Mouse (Mus musculus): ENCODE data around the gene Ahrr. TPM values are rescaled to one million over a fixed set of nuclear protein-coding genes. Genes with fewer than 3 reads are reported as not detected.

Gene Ahrr
- polyA plus RNA-seq, 1 experiment from 2014 or later, result 4.0 TPM

GRCm38 (mm10) chr13:74220659-74221058, 71.5 kb downstream of the Ahrr start:
- 24% methylated on average over 1 of the region's 1 CpGs for WGBS
- ATAC-seq (ENCODE audit: insufficient number of reproducible peaks, low FRiP score, low TSS enrichment, low read depth), result no peak
- H3K36me3 ChIP-seq, result no peaks in the 10 kb centered on the region

DNA sequence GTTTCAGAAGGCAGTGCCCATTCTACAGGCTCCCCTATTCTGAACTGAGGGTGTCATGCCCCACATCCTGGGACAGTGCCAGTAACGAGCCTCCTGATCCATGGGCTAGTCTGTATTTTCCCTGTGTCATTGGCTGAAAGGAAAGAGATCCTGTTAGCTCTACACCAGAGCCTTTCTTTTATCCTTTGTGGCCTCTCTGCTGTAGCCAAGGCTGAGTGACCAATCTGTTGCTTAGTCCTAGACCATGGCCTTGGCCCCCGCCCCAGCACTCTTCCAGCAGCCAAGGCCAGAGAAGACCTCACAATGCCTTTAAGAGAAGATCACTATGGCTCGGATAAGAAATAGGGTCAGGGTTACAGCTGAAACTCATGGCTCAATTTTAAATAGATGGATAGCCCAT, 73.7 kb downstream of the Ahrr start:
- Histone ChIP-seq H3K4me1 (no peaks in the 10 kb centered on the region), H3K9me3 (no peaks in the 10 kb centered on the region), H3K27ac (no peak overlapping the region), H3K4me3 (no peak overlapping the region), H3K4me2 (no peak overlapping the region), H3K27me3 (no peaks in the 10 kb centered on the region), H3K36me3 (no peaks in the 10 kb centered on the region), H3K9ac (no peak overlapping the region)
- ATAC-seq (ENCODE audit: insufficient number of reproducible peaks, low FRiP score, low TSS enrichment, low read depth), result no peak
- WGBS, result 73% methylated on average over 3 of the region's 3 CpGs

More at GRCm38 (mm10) chr13:74220659-74221058, 71.5 kb downstream of the Ahrr start:
- Histone ChIP-seq H3K9me3 (no peaks in the 10 kb centered on the region), H3K4me1 (no peaks in the 10 kb centered on the region), H3K9ac (no peak overlapping the region), H3K4me3 (no peak overlapping the region), H3K4me2 (no peak overlapping the region), H3K27ac (no peak overlapping the region), H3K27me3 (no peaks in the 10 kb centered on the region)

- no peaks in the 10 kb centered on the region for H3K27me3 ChIP-seq
- H3K4me1 ChIP-seq, result peaks cover 22% of the 10 kb centered on the region
- peak overlapping the region; percentile 87 for H3K27ac ChIP-seq
- peak overlapping the region; percentile 87 for H3K4me3 ChIP-seq
- H3K9me3 ChIP-seq, result no peaks in the 10 kb centered on the region
- H3K4me2 ChIP-seq, result peak overlapping the region; percentile 81
- ATAC-seq (ENCODE audit: insufficient number of reproducible peaks, low FRiP score, low TSS enrichment, low read depth), result no peak
- peaks cover 16% of the 10 kb centered on the region for H3K36me3 ChIP-seq
- peak overlapping the region; percentile 87 for H3K9ac ChIP-seq
- WGBS, result 16% methylated on average over 12 of the region's 12 CpGs
Observed at GRCm38 (mm10) chr13:74208986-74209345, 83.2 kb downstream of the Ahrr start.

GRCm38 (mm10) chr13:74208317-74208985, 83.7 kb downstream of the Ahrr start, which contains the start of gene Exoc3:
Gene Exoc3 (minus strand): TSS chr13:74208732.
- Histone ChIP-seq H3K9ac (peak within 1 kb of the TSS; percentile 87), H3K36me3 (peaks cover 22% of the 10 kb centered on the region), H3K9me3 (no peaks in the 10 kb centered on the region), H3K27me3 (no peaks in the 10 kb centered on the region), H3K4me2 (peak within 1 kb of the TSS; percentile 81), H3K4me1 (peaks cover 22% of the 10 kb centered on the region), H3K27ac (peak within 1 kb of the TSS; percentile 87), H3K4me3 (peak within 1 kb of the TSS; percentile 87)
- WGBS, result under 1% methylated on average over 39 of the region's 39 CpGs
- ATAC-seq (ENCODE audit: insufficient number of reproducible peaks, low FRiP score, low TSS enrichment, low read depth), result peak; percentile 92

- Histone ChIP-seq H3K4me1 (no peaks in the 10 kb centered on the region), H3K36me3 (peaks cover 49% of the 10 kb centered on the region), H3K9me3 (no peaks in the 10 kb centered on the region), H3K27ac (no peak overlapping the region), H3K4me3 (no peak overlapping the region), H3K9ac (no peak overlapping the region), H3K27me3 (no peaks in the 10 kb centered on the region), H3K4me2 (no peak overlapping the region)
- ATAC-seq (ENCODE audit: insufficient number of reproducible peaks, low FRiP score, low TSS enrichment, low read depth), result no peak
- 82% methylated on average over 3 of the region's 3 CpGs for WGBS
Observed at GRCm38 (mm10) chr13:74196451-74196850, 95.7 kb downstream of the Ahrr start.

DNA sequence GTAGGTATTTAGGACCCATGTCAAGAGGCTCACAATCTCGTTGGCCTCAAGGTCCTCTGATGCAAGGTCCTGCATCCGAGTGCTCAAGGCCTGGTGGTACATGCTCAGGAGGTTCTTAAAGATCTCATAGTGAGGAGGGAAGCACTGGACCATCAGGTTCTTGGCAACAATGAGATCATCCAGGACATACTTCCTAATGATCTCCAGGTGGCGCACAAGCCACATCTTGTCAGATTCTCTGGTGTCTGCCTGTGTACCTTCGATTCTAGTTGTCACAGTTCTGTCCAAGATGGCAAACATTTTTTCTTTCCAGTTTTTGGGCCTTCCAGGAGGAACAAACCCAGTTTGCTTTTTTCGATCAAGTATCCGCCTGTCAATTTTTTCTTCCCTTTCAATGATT, 99.5 kb downstream of the Ahrr start:
- peaks cover 67% of the 10 kb centered on the region for H3K36me3 ChIP-seq
- no peaks in the 10 kb centered on the region for H3K4me1 ChIP-seq
- no peaks in the 10 kb centered on the region for H3K27me3 ChIP-seq
- no peaks in the 10 kb centered on the region for H3K9me3 ChIP-seq
- 82% methylated on average over 6 of the region's 6 CpGs for WGBS
- no peak overlapping the region for H3K4me2 ChIP-seq
- no peak overlapping the region for H3K4me3 ChIP-seq
- H3K9ac ChIP-seq, result no peak overlapping the region
- no peak for ATAC-seq (ENCODE audit: insufficient number of reproducible peaks, low FRiP score, low TSS enrichment, low read depth)
- H3K27ac ChIP-seq, result no peak overlapping the region

DNA sequence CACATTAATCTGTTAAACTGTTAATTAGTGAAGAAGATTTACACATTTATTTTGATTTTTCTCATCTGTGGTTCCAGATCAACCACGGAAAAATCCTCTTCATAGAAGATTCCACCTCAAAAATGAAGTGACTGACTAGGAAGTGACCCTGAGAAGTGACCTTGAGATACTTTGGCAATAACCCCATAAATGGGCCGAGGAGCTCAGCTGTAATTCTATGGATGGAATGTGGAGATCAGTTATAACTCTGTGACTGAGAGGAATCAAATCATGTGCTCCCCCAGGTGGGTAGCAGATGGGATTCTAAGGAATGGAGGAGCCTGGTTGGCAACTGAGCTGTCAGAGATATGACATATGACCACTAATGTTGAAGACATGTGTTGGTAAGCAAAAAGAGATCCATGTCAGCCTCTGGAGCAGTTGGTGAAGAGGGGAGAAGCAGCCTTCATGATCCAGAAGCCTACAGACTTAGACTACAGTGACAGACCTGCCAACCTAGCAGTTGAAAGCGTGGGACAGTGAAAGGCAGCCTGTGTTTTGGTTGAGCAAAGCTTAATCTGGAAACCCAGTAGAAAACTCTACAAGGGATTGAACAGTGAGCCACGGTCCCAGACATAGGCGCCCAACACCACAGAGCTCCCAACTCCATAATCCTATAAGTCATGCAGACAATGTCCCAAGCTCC, 109.0 kb downstream of the Ahrr start:
- 86% methylated on average over 5 of the region's 5 CpGs for WGBS
- H3K27me3 ChIP-seq, result no peaks in the 10 kb centered on the region

GRCm38 (mm10) chr13:74172036-74172435, 120.1 kb downstream of the Ahrr start:
- Histone ChIP-seq H3K9ac (no peak overlapping the region), H3K36me3 (peaks cover 63% of the 10 kb centered on the region), H3K9me3 (no peaks in the 10 kb centered on the region), H3K4me2 (no peak overlapping the region), H3K27ac (no peak overlapping the region), H3K4me3 (no peak overlapping the region), H3K27me3 (no peaks in the 10 kb centered on the region), H3K4me1 (peaks cover 3% of the 10 kb centered on the region)
- no peak for ATAC-seq (ENCODE audit: insufficient number of reproducible peaks, low FRiP score, low TSS enrichment, low read depth)
- WGBS, result 93% methylated on average over 5 of the region's 5 CpGs

More for the DNA sequence above, 109.0 kb downstream of the Ahrr start:
- H3K4me1 ChIP-seq, result no peaks in the 10 kb centered on the region
- H3K9me3 ChIP-seq, result no peaks in the 10 kb centered on the region
- ATAC-seq (ENCODE audit: insufficient number of reproducible peaks, low FRiP score, low TSS enrichment, low read depth), result no peak
- H3K27ac ChIP-seq, result no peak overlapping the region
- no peak overlapping the region for H3K9ac ChIP-seq
- H3K4me3 ChIP-seq, result no peak overlapping the region
- H3K36me3 ChIP-seq, result peaks cover 54% of the 10 kb centered on the region
- H3K4me2 ChIP-seq, result no peak overlapping the region

- no peak overlapping the region for H3K4me3 ChIP-seq
- H3K9ac ChIP-seq, result no peak overlapping the region
- H3K9me3 ChIP-seq, result no peaks in the 10 kb centered on the region
- H3K4me2 ChIP-seq, result no peak overlapping the region
- H3K36me3 ChIP-seq, result peaks cover 52% of the 10 kb centered on the region
- no peak overlapping the region for H3K27ac ChIP-seq
- peaks cover 13% of the 10 kb centered on the region for H3K4me1 ChIP-seq
- WGBS, result 85% methylated on average over 10 of the region's 10 CpGs
- ATAC-seq (ENCODE audit: insufficient number of reproducible peaks, low FRiP score, low TSS enrichment, low read depth), result no peak
- no peaks in the 10 kb centered on the region for H3K27me3 ChIP-seq
Observed at GRCm38 (mm10) chr13:74169446-74170164, 122.5 kb downstream of the Ahrr start.

GRCm38 (mm10) chr13:74167492-74167891, 124.6 kb downstream of the Ahrr start:
- Histone ChIP-seq H3K9ac (no peak overlapping the region), H3K9me3 (no peaks in the 10 kb centered on the region), H3K27ac (peak overlapping the region; percentile 22; the same call in 1 of the 2 replicates), H3K36me3 (peaks cover 32% of the 10 kb centered on the region), H3K27me3 (no peaks in the 10 kb centered on the region), H3K4me3 (no peak overlapping the region), H3K4me1 (peaks cover 13% of the 10 kb centered on the region), H3K4me2 (no peak overlapping the region)
- 72% methylated on average over 2 of the region's 2 CpGs for WGBS
- ATAC-seq (ENCODE audit: insufficient number of reproducible peaks, low FRiP score, low TSS enrichment, low read depth), result 0 out of 2 replicates have a peak, but pooled peaks have one; percentile 20

DNA sequence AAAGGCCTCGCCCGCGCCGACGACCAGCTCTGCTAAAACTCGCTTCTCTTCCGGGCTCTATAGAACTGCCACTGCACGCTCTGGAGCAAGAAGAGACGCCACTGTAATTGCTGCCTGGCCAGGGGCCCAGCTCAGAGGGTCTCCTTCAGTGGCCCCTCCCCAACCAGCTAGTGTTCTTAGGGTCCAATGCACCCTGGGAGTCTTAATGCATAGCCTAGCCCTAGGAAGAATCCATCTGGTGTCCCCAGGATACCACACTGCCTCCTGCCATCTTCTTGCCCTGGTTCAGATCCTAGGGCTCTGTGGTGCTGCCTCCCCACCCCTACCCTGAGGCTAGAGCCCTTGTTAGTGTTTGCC, 125.1 kb downstream of the Ahrr start:
- no peaks in the 10 kb centered on the region for H3K27me3 ChIP-seq
- peaks cover 13% of the 10 kb centered on the region for H3K4me1 ChIP-seq
- H3K36me3 ChIP-seq, result peaks cover 28% of the 10 kb centered on the region
- peak overlapping the region; percentile 84 for H3K4me2 ChIP-seq
- H3K27ac ChIP-seq, result peak overlapping the region; percentile 22; the same call in 1 of the 2 replicates
- ATAC-seq (ENCODE audit: insufficient number of reproducible peaks, low FRiP score, low TSS enrichment, low read depth), result 0 out of 2 replicates have a peak, but pooled peaks have one; percentile 30
- 4% methylated on average over 9 of the region's 9 CpGs for WGBS
- peak overlapping the region; percentile 39 for H3K9ac ChIP-seq
- peak overlapping the region; percentile 50 for H3K4me3 ChIP-seq
- H3K9me3 ChIP-seq, result no peaks in the 10 kb centered on the region
